Mouse (Mus musculus): ENCODE data around the gene Mpdu1. TPM values are rescaled to one million over a fixed set of nuclear protein-coding genes. Genes with fewer than 3 reads are reported as not detected.
"Not testable (repeated sequence)": the region's sequence is repeated elsewhere in the genome, so short reads cannot be mapped to it uniquely, and the experiment has no call there.

Gene Mpdu1
- polyA plus RNA-seq, 1 experiment from 2014 or later: 81.4 TPM

- no peak overlapping the region for H3K4me3 ChIP-seq
- no peak overlapping the region for H3K27ac ChIP-seq
- peaks cover 12% of the 10 kb centered on the region for H3K4me1 ChIP-seq
- H3K27me3 ChIP-seq (replicated peaks): no peaks in the 10 kb centered on the region
- H3K9me3 ChIP-seq: no peaks in the 10 kb centered on the region
- no peak overlapping the region for H3K9ac ChIP-seq
- no peaks in the 10 kb centered on the region for H3K36me3 ChIP-seq
- ATAC-seq (ENCODE audit: low FRiP score, low read depth): no peak
- 60% methylated on average over 4 of the region's 4 CpGs for WGBS
- H3K4me2 ChIP-seq (replicated peaks): peak overlapping the region; percentile 75
These were observed 39.4 kb downstream of the Mpdu1 start for GRCm38 (mm10) chr11:69623006-69623405.

GRCm38 (mm10) chr11:69622406-69622805, 40.0 kb downstream of the Mpdu1 start:
- Histone ChIP-seq H3K9me3 (no peaks in the 10 kb centered on the region), H3K4me2 (replicated peaks) (peak overlapping the region; percentile 75), H3K27ac (no peak overlapping the region), H3K4me1 (peaks cover 12% of the 10 kb centered on the region), H3K27me3 (replicated peaks) (no peaks in the 10 kb centered on the region), H3K9ac (peak overlapping the region; percentile 68), H3K36me3 (no peaks in the 10 kb centered on the region), H3K4me3 (peak overlapping the region; percentile 43)
- 0 out of 2 replicates have a peak, but pooled peaks have one; percentile 13 for ATAC-seq (ENCODE audit: low FRiP score, low read depth)
- 51% methylated on average over 6 of the region's 6 CpGs for WGBS

- Histone ChIP-seq H3K9ac (peak within 1 kb of the TSS; percentile 68), H3K4me3 (peak within 1 kb of the TSS; percentile 43), H3K4me2 (replicated peaks) (peak within 1 kb of the TSS; percentile 75), H3K36me3 (no peaks in the 10 kb centered on the region), H3K4me1 (peaks cover 12% of the 10 kb centered on the region), H3K27ac (no peak within 1 kb of the TSS; the same call in 1 of the 2 replicates), H3K9me3 (no peaks in the 10 kb centered on the region), H3K27me3 (replicated peaks) (no peaks in the 10 kb centered on the region)
- ATAC-seq (ENCODE audit: low FRiP score, low read depth): peak; percentile 90
- 1% methylated on average over 20 of the region's 20 CpGs for WGBS
These were observed 40.7 kb downstream of the Mpdu1 start, which contains the start of gene Sat2 for GRCm38 (mm10) chr11:69621571-69622268. Gene Sat2 (plus strand): TSS chr11:69622024.

GRCm38 (mm10) chr11:69620394-69621081, 41.9 kb downstream of the Mpdu1 start:
- no peak for ATAC-seq (ENCODE audit: low FRiP score, low read depth)
- Histone ChIP-seq H3K9ac (no peak overlapping the region), H3K27me3 (replicated peaks) (0 out of 2 replicates have a peak, but pooled peaks cover under 1% of the 10 kb centered on the region), H3K9me3 (no peaks in the 10 kb centered on the region), H3K4me2 (replicated peaks) (no peak overlapping the region), H3K4me3 (no peak overlapping the region), H3K36me3 (no peaks in the 10 kb centered on the region), H3K27ac (no peak overlapping the region), H3K4me1 (peaks cover 12% of the 10 kb centered on the region)
- 86% methylated on average over 7 of the region's 7 CpGs for WGBS

GRCm38 (mm10) chr11:69617805-69618204, 44.6 kb downstream of the Mpdu1 start, which contains the start of gene Shbg:
Gene Shbg (minus strand): TSS chr11:69617905.
- 0 out of 2 replicates have a peak within 1 kb of the TSS, but pooled peaks have one; percentile 13 for H3K9ac ChIP-seq

GRCm38 (mm10) chr11:69616781-69617180, 45.7 kb downstream of the Mpdu1 start:
- Histone ChIP-seq H3K4me1 (peaks cover 9% of the 10 kb centered on the region; the same call in 1 of the 2 replicates), H3K27ac (no peak overlapping the region), H3K4me2 (replicated peaks) (no peak overlapping the region), H3K27me3 (replicated peaks) (peaks cover 11% of the 10 kb centered on the region; the same call in 1 of the 2 replicates), H3K4me3 (no peak overlapping the region), H3K36me3 (no peaks in the 10 kb centered on the region), H3K9me3 (no peaks in the 10 kb centered on the region), H3K9ac (no peak overlapping the region)
- ATAC-seq (ENCODE audit: low FRiP score, low read depth): no peak
- 50% methylated on average over 10 of the region's 10 CpGs for WGBS

More at GRCm38 (mm10) chr11:69617805-69618204, 44.6 kb downstream of the Mpdu1 start, which contains the start of gene Shbg:
- Histone ChIP-seq H3K4me3 (no peak within 1 kb of the TSS), H3K4me2 (replicated peaks) (no peak within 1 kb of the TSS), H3K27me3 (replicated peaks) (peaks cover 11% of the 10 kb centered on the region; the same call in 1 of the 2 replicates), H3K4me1 (peaks cover 18% of the 10 kb centered on the region), H3K27ac (no peak within 1 kb of the TSS), H3K9me3 (no peaks in the 10 kb centered on the region), H3K36me3 (no peaks in the 10 kb centered on the region)
- no peak for ATAC-seq (ENCODE audit: low FRiP score, low read depth)
- 79% methylated on average over 5 of the region's 5 CpGs for WGBS

GRCm38 (mm10) chr11:69614257-69614588, 48.2 kb downstream of the Mpdu1 start:
- not testable (repeated sequence) for H3K9me3 ChIP-seq; H3K4me1 ChIP-seq; H3K27ac ChIP-seq; H3K36me3 ChIP-seq; H3K4me3 ChIP-seq; H3K9ac ChIP-seq; ATAC-seq (ENCODE audit: low FRiP score, low read depth)
- H3K27me3 ChIP-seq (replicated peaks): peaks cover 11% of the 10 kb centered on the region; the same call in 1 of the 2 replicates
- H3K4me2 ChIP-seq (replicated peaks): 0 out of 2 replicates have a peak overlapping the region, but pooled peaks have one; percentile 1
- WGBS: 57% methylated on average over 11 of the region's 11 CpGs

GRCm38 (mm10) chr11:69613553-69614256, 48.7 kb downstream of the Mpdu1 start:
- no peak overlapping the region for H3K27ac ChIP-seq
- 10% methylated on average over 19 of the region's 19 CpGs for WGBS
- no peak overlapping the region for H3K4me3 ChIP-seq
- no peaks in the 10 kb centered on the region for H3K9me3 ChIP-seq
- ATAC-seq (ENCODE audit: low FRiP score, low read depth): no peak
- H3K4me1 ChIP-seq: 0 out of 2 replicates have a peak, but pooled peaks cover 6% of the 10 kb centered on the region
- no peaks in the 10 kb centered on the region for H3K36me3 ChIP-seq
- peak overlapping the region; percentile 41 for H3K4me2 ChIP-seq (replicated peaks)
- peaks cover 11% of the 10 kb centered on the region; the same call in 1 of the 2 replicates for H3K27me3 ChIP-seq (replicated peaks)
- no peak overlapping the region for H3K9ac ChIP-seq

- Histone ChIP-seq H3K4me1 (0 out of 2 replicates have a peak, but pooled peaks cover 11% of the 10 kb centered on the region), H3K9me3 (no peaks in the 10 kb centered on the region), H3K36me3 (no peaks in the 10 kb centered on the region), H3K27ac (no peak overlapping the region), H3K4me2 (replicated peaks) (no peak overlapping the region), H3K4me3 (no peak overlapping the region), H3K27me3 (replicated peaks) (peaks cover 11% of the 10 kb centered on the region; the same call in 1 of the 2 replicates), H3K9ac (no peak overlapping the region)
- ATAC-seq (ENCODE audit: low FRiP score, low read depth): no peak
- 73% methylated on average over 4 of the region's 4 CpGs for WGBS
These were observed 51.5 kb downstream of the Mpdu1 start for GRCm38 (mm10) chr11:69610899-69611298.

- Histone ChIP-seq H3K4me3 (no peak overlapping the region), H3K4me2 (replicated peaks) (no peak overlapping the region), H3K9ac (no peak overlapping the region), H3K36me3 (no peaks in the 10 kb centered on the region), H3K27ac (no peak overlapping the region), H3K9me3 (no peaks in the 10 kb centered on the region), H3K4me1 (peaks cover 23% of the 10 kb centered on the region), H3K27me3 (replicated peaks) (peaks cover 9% of the 10 kb centered on the region; the same call in 1 of the 2 replicates)
- ATAC-seq (ENCODE audit: low FRiP score, low read depth): no peak
- WGBS: 61% methylated on average over 7 of the region's 7 CpGs
These were observed 53.0 kb downstream of the Mpdu1 start for GRCm38 (mm10) chr11:69609416-69609815.

- H3K9me3 ChIP-seq: no peaks in the 10 kb centered on the region
- H3K27ac ChIP-seq: no peak overlapping the region
- H3K4me2 ChIP-seq (replicated peaks): no peak overlapping the region
- no peaks in the 10 kb centered on the region for H3K36me3 ChIP-seq
- H3K9ac ChIP-seq: no peak overlapping the region
- peaks cover 25% of the 10 kb centered on the region for H3K4me1 ChIP-seq
- no peak for ATAC-seq (ENCODE audit: low FRiP score, low read depth)
- H3K4me3 ChIP-seq: no peak overlapping the region
- peaks cover 9% of the 10 kb centered on the region; the same call in 1 of the 2 replicates for H3K27me3 ChIP-seq (replicated peaks)
- WGBS: 83% methylated on average over 3 of the region's 3 CpGs
These were observed 53.9 kb downstream of the Mpdu1 start for GRCm38 (mm10) chr11:69608525-69608924.

- Histone ChIP-seq H3K27ac (no peak overlapping the region), H3K36me3 (no peaks in the 10 kb centered on the region), H3K4me3 (no peak overlapping the region), H3K9me3 (no peaks in the 10 kb centered on the region), H3K9ac (no peak overlapping the region), H3K4me1 (peaks cover 22% of the 10 kb centered on the region), H3K4me2 (replicated peaks) (peak overlapping the region; percentile 100), H3K27me3 (replicated peaks) (peaks cover 8% of the 10 kb centered on the region; the same call in 1 of the 2 replicates)
- ATAC-seq (ENCODE audit: low FRiP score, low read depth): no peak
- 84% methylated on average over 2 of the region's 2 CpGs for WGBS
These were observed 55.6 kb downstream of the Mpdu1 start for GRCm38 (mm10) chr11:69606832-69607231.

Data from neural tube, embryonic 12.5 days (tissue).